Mouse (Mus musculus) hindbrain, embryonic 15.5 days (tissue): ENCODE measurements around the gene RPS10-NUDT3. TPM values are rescaled to one million over a fixed set of nuclear protein-coding genes. Genes with fewer than 3 reads are reported as not detected.

ENCODE experiments used
- ATAC-seq: fragments of 200-750 bp; cut with Nextera tagmentation; 2 replicates; pipeline ENCODE4 v1.8.0; 2017; ENCODE audit warnings: low read depth, moderate number of reproducible peaks, moderate TSS enrichment; ENCODE audit not compliant: low FRiP score
- H3K27ac ChIP-seq: fragments of 300-500 bp; sonication (generic); replicated peaks from 2 replicates; pipeline ENCODE4 v1.5.1; 2015; ENCODE audit warnings: mild to moderate bottlenecking, inconsistent platforms
- H3K27me3 ChIP-seq: fragments of 300-500 bp; sonication (generic); 2 replicates; pipeline ENCODE4 v1.6.1; 2015; ENCODE audit warnings: control low read depth, inconsistent platforms
- H3K36me3 ChIP-seq: fragments of 300-500 bp; sonication (generic); 2 replicates; pipeline ENCODE4 v1.6.1; 2015; ENCODE audit warnings: control low read depth, inconsistent platforms
- H3K4me1 ChIP-seq: fragments of 300-500 bp; sonication (generic); replicated peaks from 2 replicates; pipeline ENCODE4 v1.6.1; 2015; ENCODE audit warnings: control low read depth, inconsistent platforms
- H3K4me2 ChIP-seq: fragments of 300-500 bp; sonication (generic); 2 replicates; pipeline ENCODE4 v1.6.1; 2015; ENCODE audit warnings: moderate library complexity, mild to moderate bottlenecking, inconsistent platforms
- H3K4me3 ChIP-seq: fragments of 300-500 bp; sonication (generic); 2 replicates; pipeline ENCODE4 v1.5.1; 2015; ENCODE audit warnings: mild to moderate bottlenecking, inconsistent platforms
- H3K9ac ChIP-seq: fragments of 300-500 bp; sonication (generic); 2 replicates; pipeline ENCODE4 v1.6.1; 2015; ENCODE audit warnings: inconsistent platforms
- H3K9me3 ChIP-seq: fragments of 300-500 bp; sonication (generic); 2 replicates; pipeline ENCODE4 v1.6.1; 2016; ENCODE audit warnings: control low read depth, inconsistent platforms
- WGBS: fragments of 180-500 bp; shearing (Covaris S2); methylation state at CpG from one replicate; pipeline ENCODE4 v1.1.7; 2015; 5-methylcytosine and 5-hydroxymethylcytosine counted together
- polyA plus RNA-seq: library from polyadenylated mRNA; unstranded; fragments of >200 nt; fragmentation: Nextera tagmentation; extraction: Ambion mirVana; gene quantifications from 2 replicates; pipeline ENCODE4 v1.2.1, GENCODE M21; 2015

RPS10-NUDT3 gene
- not detected in 2 replicates for polyA plus RNA-seq

DNA sequence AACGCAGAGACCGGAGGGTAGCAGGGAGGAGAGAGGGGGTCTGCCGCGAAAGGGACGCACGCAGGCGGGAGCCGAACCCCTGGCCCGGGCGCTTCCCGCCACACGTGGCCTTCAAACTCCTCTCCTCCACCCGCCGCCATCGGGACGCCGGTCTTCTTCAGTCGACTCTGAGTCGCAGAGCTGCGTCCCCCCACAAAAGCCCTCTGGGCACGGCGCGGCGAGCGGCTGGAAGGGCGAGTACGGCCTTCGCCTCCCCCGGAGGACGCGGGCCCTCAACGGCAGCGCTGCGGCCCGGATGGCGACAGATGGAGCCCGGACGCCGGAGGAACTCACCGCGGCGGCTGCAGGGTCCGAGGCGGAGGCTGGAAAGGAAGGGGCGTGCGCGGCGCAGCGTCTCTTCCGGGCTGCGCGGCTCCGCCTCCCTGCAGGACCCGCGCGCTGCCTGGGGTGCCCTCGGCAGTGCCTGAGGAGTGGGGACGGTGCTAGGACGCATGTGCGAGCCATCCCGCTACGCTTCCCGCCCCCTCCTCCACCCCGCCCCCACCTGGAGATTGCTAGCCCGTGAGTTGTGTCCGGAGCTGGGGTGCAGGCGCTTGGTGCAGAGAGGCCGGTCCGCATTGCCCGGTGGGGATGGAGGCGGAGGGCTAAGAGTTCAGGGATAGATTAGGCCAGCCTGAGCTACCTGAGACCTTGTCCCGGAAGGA, at the start of gene RPS10-NUDT3:
RPS10-NUDT3 (minus strand) TSS at position 352 of the 704 bp plus-strand sequence.
- peaks cover 35% of the 10 kb centered on the region for H3K4me1 ChIP-seq
- H3K36me3 ChIP-seq, result peaks cover 25% of the 10 kb centered on the region
- H3K27me3 ChIP-seq, result no peaks in the 10 kb centered on the region
- peak; percentile 97 for ATAC-seq
- peak within 1 kb of the TSS; percentile 76 for H3K4me3 ChIP-seq
- H3K27ac ChIP-seq, result peak within 1 kb of the TSS; percentile 90
- H3K9ac ChIP-seq, result peak within 1 kb of the TSS; percentile 76
- peak within 1 kb of the TSS; percentile 94 for H3K4me2 ChIP-seq
- no peaks in the 10 kb centered on the region for H3K9me3 ChIP-seq
- under 1% methylated on average over 69 of the region's 72 CpGs for WGBS

DNA sequence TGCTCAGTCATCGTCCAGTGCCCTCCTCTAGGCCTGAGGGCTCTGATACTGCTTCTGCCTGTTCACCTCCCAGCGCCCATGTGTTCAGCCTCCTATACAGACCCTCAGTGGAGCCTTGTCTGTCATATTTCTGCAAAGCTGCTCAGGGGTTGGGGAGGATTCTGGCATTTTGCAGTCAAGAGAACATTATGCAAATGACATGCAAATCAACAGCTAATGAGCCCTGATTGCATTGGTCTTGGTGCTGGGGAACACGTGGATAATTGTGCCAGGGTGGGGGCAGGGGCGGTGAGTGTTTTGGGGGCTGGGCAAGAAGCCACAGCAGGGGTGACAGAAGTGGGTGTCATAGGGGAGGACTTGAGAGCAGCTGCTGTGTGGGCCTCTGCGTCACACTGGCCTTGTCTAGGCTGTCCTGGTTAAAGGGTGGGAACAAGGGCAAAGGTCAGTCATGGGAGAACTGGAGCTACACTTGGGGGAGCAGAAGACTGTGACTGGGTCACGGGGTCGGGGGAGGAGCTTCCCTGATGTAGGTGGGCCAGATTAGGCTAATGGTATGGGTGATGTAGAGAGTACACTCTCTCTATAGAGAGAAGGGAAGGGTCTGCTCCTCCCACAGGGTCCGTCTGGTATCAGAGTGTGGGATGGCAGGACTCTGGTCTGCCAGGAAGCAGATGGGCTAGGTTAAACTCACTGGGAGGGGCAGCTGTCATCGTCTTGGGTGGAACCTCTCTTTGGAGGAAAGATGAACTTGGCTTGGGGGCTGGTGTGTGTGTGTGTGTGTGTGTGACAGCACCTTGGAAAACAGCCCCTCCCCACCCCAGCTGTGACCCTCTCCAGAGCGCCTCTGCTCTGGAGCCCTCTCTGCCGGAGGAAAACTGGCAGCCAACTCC, 44.1 kb upstream of the RPS10-NUDT3 start:
- peak; percentile 62 for ATAC-seq
- no peak overlapping the region for H3K9ac ChIP-seq
- H3K4me3 ChIP-seq, result no peak overlapping the region
- WGBS, result 20% methylated on average over 11 of the region's 11 CpGs
- no peaks in the 10 kb centered on the region for H3K36me3 ChIP-seq
- peak overlapping the region; percentile 71 for H3K27ac ChIP-seq
- no peak overlapping the region for H3K4me2 ChIP-seq
- no peaks in the 10 kb centered on the region for H3K27me3 ChIP-seq
- peaks cover 25% of the 10 kb centered on the region for H3K4me1 ChIP-seq
- no peaks in the 10 kb centered on the region for H3K9me3 ChIP-seq

DNA sequence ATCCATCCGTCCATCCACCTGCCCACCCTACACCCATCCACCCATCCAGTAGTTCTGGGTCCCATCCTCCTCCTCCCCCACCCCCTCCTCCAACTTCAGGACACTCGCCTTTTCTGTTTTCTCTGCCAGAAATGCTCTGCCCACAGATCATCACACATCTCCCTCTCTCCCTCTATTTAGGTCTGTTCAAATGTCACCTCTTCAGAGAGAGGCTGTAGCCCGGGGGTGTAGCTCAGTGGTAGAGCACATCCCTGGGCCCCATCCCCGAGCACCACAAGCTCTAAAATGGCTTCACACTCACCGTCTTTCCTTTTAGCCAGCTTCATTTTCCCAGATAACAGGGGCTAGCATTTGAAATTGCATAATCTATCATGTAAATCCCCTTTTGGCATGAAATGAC, 42.7 kb upstream of the RPS10-NUDT3 start:
- Histone ChIP-seq H3K36me3 (no peaks in the 10 kb centered on the region), H3K4me3 (no peak overlapping the region), H3K27ac (no peak overlapping the region), H3K9me3 (no peaks in the 10 kb centered on the region), H3K4me1 (peaks cover 25% of the 10 kb centered on the region), H3K9ac (no peak overlapping the region), H3K4me2 (no peak overlapping the region), H3K27me3 (no peaks in the 10 kb centered on the region)
- WGBS, result 84% methylated on average over 5 of the region's 5 CpGs
- no peak for ATAC-seq

DNA sequence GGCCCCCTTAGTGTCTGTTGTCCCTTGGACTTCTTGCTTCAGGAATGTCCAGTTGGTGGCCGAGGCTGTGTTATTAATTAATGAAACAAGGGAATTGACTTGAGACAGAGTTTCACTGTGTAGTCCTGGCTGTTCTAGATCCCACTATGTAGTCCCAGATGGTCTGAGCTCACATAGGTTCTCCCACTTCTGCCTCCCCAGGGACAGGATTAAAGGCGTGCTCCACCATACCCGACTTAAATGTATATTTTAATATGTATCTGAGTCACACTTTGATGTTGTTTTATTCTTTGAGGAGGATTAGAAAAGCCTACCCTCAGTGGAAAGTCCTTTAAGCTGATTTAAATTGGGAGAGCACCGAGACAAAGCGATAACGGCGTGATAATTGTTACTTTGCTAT, 41.2 kb upstream of the RPS10-NUDT3 start:
- Histone ChIP-seq H3K27ac (no peak overlapping the region), H3K36me3 (no peaks in the 10 kb centered on the region), H3K4me3 (no peak overlapping the region), H3K9me3 (no peaks in the 10 kb centered on the region), H3K4me1 (peaks cover 25% of the 10 kb centered on the region), H3K9ac (no peak overlapping the region), H3K27me3 (no peaks in the 10 kb centered on the region), H3K4me2 (no peak overlapping the region)
- no peak for ATAC-seq
- WGBS, result 70% methylated on average over 7 of the region's 7 CpGs

DNA sequence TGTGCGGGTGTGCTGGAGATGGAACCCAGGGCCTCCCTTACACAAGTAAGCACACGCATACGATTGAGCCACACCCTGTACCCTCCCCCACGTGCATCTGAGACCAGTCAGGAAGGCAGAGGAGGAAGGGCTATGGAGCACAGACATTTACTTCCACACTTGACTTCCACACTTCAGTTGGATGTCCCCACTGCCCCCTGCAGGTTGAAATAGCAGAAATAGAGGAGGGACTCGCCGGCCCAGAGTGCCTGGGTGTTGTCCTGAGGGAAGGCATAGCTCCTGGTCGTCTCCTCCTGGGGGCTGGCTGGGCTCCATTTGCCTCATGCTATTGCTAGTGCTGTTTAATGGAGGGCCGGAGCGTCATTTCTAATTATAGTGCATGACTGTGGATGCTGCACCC, 40.4 kb upstream of the RPS10-NUDT3 start:
- no peak overlapping the region for H3K27ac ChIP-seq
- no peak overlapping the region for H3K9ac ChIP-seq
- peaks cover 25% of the 10 kb centered on the region for H3K4me1 ChIP-seq
- no peaks in the 10 kb centered on the region for H3K9me3 ChIP-seq
- H3K4me3 ChIP-seq, result no peak overlapping the region
- no peaks in the 10 kb centered on the region for H3K36me3 ChIP-seq
- no peaks in the 10 kb centered on the region for H3K27me3 ChIP-seq
- 61% methylated on average over 9 of the region's 9 CpGs for WGBS
- no peak overlapping the region for H3K4me2 ChIP-seq
- no peak for ATAC-seq

DNA sequence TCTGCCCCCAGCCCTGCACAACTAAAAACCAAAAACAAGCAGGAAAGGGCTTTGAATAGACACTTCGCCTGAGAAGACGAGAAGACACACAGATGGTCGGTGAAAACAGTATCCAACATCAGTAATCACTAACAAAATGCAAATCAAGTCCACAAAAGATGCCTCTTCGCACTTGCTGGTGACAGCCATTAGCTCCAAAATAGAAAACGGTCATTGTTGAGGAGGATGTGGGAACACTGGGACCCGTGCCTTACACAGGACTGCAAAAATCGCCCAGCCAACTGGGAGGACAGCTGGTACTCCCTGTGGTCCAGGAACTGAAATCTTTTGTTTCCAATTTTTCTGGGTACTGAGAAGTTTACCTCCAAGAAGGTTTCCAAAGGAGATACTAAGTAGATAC, 38.9 kb upstream of the RPS10-NUDT3 start:
- H3K27ac ChIP-seq, result no peak overlapping the region
- WGBS, result 37% methylated on average over 7 of the region's 7 CpGs
- no peak for ATAC-seq
- no peaks in the 10 kb centered on the region for H3K36me3 ChIP-seq
- H3K4me3 ChIP-seq, result no peak overlapping the region
- no peaks in the 10 kb centered on the region for H3K27me3 ChIP-seq
- peaks cover 14% of the 10 kb centered on the region for H3K4me1 ChIP-seq
- H3K9ac ChIP-seq, result no peak overlapping the region
- no peak overlapping the region for H3K4me2 ChIP-seq
- H3K9me3 ChIP-seq, result no peaks in the 10 kb centered on the region

DNA sequence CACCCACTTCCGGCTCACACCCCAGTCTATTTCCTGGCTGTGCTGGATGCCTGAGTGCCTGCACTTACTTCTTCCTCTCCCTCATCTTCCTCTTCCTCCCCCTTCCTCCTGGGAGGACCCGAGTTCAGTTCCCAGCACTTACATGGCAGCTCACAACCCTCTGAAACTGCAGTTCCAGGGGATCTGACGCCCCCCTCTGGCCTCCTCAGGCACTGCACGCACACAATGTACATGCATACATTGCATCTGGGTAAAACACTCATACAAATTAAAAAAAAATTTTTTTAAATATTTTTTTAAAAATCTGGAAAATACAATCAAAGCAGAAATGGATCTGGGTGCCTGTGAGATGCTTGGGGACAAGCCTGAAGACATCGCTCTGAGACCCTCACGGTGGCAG, 36.7 kb upstream of the RPS10-NUDT3 start:
- peaks cover 2% of the 10 kb centered on the region; the same call in 1 of the 2 replicates for H3K4me1 ChIP-seq
- no peak overlapping the region for H3K27ac ChIP-seq
- no peak overlapping the region for H3K4me2 ChIP-seq
- H3K4me3 ChIP-seq, result no peak overlapping the region
- H3K36me3 ChIP-seq, result no peaks in the 10 kb centered on the region
- no peaks in the 10 kb centered on the region for H3K9me3 ChIP-seq
- no peak for ATAC-seq
- no peaks in the 10 kb centered on the region for H3K27me3 ChIP-seq
- H3K9ac ChIP-seq, result no peak overlapping the region
- 81% methylated on average over 6 of the region's 6 CpGs for WGBS

DNA sequence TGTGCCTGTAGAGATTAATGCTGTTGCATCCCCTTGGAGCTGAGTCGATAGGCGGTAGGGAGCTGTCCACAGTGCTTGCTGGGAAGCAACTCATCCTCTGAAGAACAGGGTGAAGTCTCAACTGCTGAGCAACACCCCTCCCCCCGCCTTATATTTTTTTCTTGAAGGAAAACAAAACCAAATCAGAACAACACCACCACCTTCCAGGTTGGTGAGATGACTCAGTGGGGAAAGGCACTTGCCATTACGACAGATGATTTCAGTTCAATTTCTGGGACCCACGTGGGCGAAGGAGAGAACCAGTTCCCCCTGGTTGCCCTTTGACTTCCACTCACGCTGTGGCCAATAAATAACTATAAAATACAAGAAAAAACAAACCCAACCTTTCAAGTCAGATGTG, 23.7 kb upstream of the RPS10-NUDT3 start:
- Histone ChIP-seq H3K36me3 (no peaks in the 10 kb centered on the region), H3K4me2 (no peak overlapping the region), H3K4me3 (no peak overlapping the region), H3K27me3 (no peaks in the 10 kb centered on the region), H3K27ac (no peak overlapping the region), H3K9ac (no peak overlapping the region), H3K4me1 (peaks cover 28% of the 10 kb centered on the region), H3K9me3 (no peaks in the 10 kb centered on the region)
- ATAC-seq, result no peak
- 73% methylated on average over 7 of the region's 7 CpGs for whole genome bisulfite sequencing

DNA sequence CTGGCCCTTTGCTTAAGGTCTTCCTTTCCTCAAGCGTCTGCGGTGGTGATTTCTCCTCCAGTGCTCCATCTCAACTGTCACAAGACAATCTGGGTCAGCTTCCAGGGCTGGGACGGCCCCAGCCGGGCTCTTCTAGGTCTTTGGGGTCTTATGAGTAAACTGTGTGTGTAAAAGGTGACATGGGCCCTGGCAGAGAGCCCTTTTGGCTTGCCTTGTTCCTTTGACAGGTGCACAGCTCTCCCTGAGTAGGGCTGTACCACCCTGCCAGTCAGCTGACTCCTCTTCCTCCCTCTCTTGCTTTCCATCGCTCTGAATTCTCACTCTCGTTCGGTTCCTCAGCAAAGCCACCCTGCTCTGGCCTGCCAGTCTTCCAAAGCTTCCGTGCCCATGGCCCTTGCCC, 22.1 kb upstream of the RPS10-NUDT3 start:
- Histone ChIP-seq H3K27me3 (no peaks in the 10 kb centered on the region), H3K9ac (0 out of 2 replicates have a peak overlapping the region, but pooled peaks have one; percentile 73), H3K36me3 (no peaks in the 10 kb centered on the region), H3K4me2 (peak overlapping the region; percentile 83), H3K9me3 (no peaks in the 10 kb centered on the region), H3K27ac (no peak overlapping the region), H3K4me1 (peaks cover 28% of the 10 kb centered on the region), H3K4me3 (0 out of 2 replicates have a peak overlapping the region, but pooled peaks have one; percentile 83)
- ATAC-seq, result no peak
- WGBS, result 63% methylated on average over 8 of the region's 8 CpGs

DNA sequence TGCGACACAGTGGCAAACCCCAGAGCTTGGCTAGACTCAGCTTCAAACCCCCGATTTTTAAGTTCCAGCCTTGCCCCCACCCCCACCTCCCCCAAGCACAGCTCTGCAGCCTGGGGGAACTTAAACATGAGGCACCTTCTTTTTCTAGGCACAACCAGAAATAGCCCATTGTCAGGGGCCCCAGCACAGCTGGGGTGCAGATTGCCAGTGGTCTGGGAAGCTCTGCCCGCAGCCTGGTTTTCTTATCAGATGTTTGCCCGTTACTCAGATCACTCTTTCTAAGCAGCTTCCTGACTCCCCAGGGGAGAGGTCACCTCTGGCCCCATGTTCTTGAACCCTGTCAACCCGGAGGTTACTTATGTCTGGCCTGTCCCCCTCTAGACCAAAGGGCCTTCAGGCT, 21.4 kb upstream of the RPS10-NUDT3 start:
- no peak for ATAC-seq
- WGBS, result 25% methylated on average over 5 of the region's 5 CpGs
- H3K4me3 ChIP-seq, result peak overlapping the region; percentile 83

DNA sequence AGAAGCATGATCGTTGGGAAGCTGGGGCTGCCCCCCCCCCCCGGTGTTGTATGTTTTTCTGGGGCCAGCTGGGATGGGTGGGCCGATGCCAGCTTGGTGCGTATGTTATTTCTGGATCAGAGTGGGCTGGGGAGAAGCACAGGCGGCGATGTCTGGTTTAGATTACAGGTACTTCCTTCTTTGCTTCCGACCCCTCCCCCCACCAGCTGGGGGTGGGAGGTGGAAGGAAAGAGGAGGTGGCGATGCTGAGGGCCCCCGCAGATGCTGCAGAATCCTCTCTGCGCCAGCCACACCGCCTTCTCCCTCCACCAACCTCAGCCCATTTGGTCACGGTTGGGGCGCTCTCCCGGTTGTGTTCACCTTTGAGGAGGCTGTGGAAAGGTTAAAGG, 21.0 kb upstream of the RPS10-NUDT3 start:
- Histone ChIP-seq H3K27ac (peak overlapping the region; percentile 84), H3K9ac (peak overlapping the region; percentile 73), H3K4me2 (peak overlapping the region; percentile 83), H3K9me3 (no peaks in the 10 kb centered on the region), H3K4me1 (peaks cover 28% of the 10 kb centered on the region), H3K36me3 (no peaks in the 10 kb centered on the region), H3K4me3 (peak overlapping the region; percentile 83), H3K27me3 (no peaks in the 10 kb centered on the region)
- ATAC-seq, result peak; percentile 39; the same call in 1 of the 2 replicates
- 4% methylated on average over 13 of the region's 14 CpGs for WGBS

More for the DNA sequence above, 21.4 kb upstream of the RPS10-NUDT3 start:
- Histone ChIP-seq H3K36me3 (no peaks in the 10 kb centered on the region), H3K4me1 (peaks cover 28% of the 10 kb centered on the region), H3K9ac (peak overlapping the region; percentile 73), H3K4me2 (peak overlapping the region; percentile 83), H3K27ac (peak overlapping the region; percentile 84), H3K27me3 (no peaks in the 10 kb centered on the region), H3K9me3 (no peaks in the 10 kb centered on the region)
